Mouse (Mus musculus) heart, postnatal 25 days (tissue): Measurements from ENCODE around the gene Clta. TPM values are rescaled to one million over a fixed set of nuclear protein-coding genes. Genes with fewer than 3 reads are reported as not detected.
"Not testable (repeated sequence)": the region's sequence is repeated elsewhere in the genome, so short reads cannot be mapped to it uniquely, and the experiment has no call there.

Experiments
- DNase-seq: peaks from one replicate; pipeline ENCODE4 v3.0.0; 2022; ENCODE audit warnings: low spot score
- intact Hi-C: fragments of 180-260 bp; cut with DNase I; formaldehyde crosslinking; loops from one replicate; pipeline ENCODE4 v1.15.1; 2025
- total RNA-seq, 2 experiments: library from RNA; stranded (reverse); gene quantifications; 2 replicates each; pipeline ENCODE4 v1.2.3; 2021

Clta gene
- total RNA-seq, 2 experiments from 2014 or later = 77.8 to 84.2 TPM

DNA sequence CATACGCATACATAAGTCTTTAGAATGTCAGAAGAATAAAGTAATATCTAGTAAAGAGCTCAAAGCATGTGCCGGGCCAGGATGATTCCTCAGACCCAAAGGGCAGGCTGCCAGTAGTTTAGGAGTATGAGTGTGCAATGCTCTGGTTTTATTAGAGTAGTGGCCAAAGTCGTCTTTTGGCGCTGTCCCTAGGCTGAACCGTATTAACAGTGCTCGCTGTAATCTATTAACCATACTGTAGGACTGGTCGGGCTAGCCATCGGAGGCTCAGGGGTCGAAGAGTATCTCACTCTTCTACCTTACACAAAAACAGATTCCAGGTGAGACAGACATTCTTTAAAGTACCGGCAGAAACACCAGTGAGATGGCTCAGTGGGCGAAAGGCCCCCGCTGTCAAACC lies 12.5 kb downstream of the Clta start:
- no peak for DNase-seq
- intact Hi-C loops = no loop called here

DNA sequence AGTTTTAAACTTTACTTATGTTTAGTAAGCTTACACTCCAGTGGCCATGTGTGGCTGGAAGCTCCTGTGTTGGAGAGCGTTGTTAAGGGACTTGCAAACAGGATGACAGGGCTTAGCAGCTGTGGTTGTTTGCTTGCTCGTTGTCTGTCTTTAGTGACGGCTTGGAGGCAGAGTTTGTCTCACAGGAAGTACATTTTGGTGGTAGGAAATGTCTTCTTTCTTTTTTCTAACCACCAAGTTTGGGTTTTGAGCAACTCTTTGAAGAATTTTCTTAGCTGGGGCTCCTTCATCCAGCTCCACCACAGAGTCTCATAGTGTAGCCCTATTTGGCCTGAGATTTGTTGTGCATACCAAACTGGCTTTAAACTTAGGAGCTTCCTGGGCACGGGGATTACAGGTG lies 18.1 kb downstream of the Clta start:
- intact Hi-C loops = no loop called here
- no peak for DNase-seq

DNA sequence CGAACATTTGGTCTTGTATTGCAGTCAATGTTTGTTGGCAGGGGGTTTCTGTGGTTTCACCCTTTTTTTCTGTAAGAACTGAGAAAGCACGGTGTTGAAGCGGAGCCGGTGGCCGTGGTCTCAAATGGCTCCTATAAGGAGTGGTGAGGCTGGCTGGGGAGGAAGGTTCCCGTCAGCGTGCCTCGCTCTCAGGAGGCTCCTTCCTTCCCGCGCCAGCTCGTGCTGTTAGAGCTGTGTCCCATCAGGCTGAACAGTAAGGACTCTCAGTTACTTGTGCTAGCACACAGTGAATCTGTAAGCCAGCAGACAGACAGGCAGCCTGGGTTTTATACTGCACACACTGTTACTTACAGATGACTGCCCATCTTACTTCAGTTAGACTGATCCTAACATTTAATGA lies 18.5 kb downstream of the Clta start:
- intact Hi-C loops = no loop called here
- DNase-seq = no peak

DNA sequence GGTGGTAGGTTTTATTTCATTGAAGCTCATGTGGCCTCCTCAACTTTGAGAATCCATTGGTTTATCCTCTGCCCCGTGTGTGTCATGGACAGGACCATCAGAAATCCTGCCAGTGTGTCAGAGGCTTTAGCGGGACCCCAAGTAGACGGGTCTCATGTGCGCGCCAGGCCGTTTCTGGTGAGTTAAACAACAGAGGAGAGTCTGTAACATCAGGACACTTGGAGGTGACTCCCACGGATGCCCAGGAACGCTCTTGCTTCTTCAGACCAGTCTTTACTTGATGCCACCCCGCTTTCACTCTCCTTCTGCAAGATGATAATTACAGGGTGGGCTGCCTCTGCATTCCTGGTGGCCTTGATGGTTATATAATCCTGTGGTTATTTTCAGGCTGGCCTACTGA lies 19.4 kb downstream of the Clta start:
- intact Hi-C loops = no loop called here
- DNase-seq = no peak

DNA sequence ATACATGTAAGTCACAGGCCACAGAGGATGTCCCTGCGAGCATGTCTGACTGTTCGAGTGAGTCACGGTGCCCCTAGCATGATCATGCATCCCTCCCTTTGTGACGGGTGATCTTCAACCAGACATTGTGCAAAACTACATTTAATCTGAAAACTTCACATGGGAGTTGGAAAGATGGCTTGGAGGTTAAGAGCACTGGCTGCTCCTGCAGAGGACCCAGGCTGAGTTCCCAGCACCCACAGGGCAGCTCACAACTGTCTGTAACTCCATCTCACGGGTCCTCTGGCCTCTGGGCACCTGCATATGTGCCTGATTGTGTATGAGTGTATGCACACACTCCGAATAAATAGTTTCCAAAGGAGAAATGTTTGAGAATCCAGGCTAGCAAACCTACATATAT lies 20.0 kb downstream of the Clta start:
- DNase-seq = no peak
- intact Hi-C loops = no loop called here

DNA sequence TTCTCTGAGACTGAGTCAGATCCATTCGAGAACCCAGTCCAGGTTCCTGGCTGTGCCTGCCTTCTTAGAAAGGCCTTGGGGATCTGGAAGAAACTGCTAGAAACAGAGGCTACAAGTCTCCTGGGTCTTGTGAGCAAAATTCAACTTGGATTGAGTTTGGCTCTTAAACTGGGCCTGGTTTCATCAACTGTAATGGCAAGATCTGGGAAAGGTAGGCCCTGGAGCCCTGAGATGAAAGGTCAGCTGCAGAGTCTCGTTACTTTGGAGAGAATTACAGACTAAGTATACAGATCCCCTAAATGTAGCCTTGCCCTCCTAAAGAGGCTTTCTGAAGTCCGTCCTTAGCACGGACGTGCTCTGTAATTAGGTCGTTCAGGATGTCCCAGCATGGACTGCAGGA lies 21.3 kb downstream of the Clta start:
- intact Hi-C loops = no loop called here
- no peak for DNase-seq

DNA sequence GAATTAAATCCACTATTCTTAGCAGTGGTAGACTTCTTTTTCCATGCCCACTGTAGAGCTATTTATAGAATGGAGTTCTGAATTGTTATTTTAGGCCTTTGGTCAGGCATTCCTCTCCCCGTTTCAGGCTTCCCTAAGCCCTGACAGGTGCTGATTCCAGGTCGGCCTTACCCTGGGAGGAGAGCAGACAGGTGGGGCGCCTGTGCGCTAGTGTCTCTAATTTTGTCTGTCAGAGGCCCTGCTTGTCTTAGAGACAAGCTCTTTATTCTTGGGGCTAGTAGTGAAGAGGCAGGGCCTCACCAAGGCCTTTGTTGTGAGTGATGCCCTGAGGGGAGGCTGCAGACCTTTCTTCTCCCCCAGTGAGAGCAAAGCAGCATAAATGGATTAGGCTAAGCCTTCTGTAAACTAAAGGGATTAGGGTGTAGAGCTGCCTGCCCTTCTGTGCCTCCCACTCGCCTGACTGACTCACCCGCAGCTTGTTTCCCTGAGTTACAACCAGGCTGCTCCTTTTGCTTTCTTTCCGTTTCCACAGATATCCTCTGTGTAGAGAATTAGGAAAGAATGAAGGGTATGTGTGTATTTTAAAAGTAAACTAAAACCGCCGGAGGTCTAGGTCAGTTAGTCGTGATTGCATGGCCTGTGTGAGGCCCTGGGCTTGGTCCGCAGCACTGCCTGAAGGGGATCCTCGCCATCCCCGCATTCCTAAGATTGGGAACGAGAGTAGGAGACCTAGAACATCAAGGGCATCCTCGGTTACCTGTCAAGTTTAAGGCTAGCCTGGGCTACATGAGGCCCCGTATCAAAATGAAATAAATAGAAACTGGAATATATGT lies 24.3 kb downstream of the Clta start:
- DNase-seq = no peak
- intact Hi-C loops = no loop called here

DNA sequence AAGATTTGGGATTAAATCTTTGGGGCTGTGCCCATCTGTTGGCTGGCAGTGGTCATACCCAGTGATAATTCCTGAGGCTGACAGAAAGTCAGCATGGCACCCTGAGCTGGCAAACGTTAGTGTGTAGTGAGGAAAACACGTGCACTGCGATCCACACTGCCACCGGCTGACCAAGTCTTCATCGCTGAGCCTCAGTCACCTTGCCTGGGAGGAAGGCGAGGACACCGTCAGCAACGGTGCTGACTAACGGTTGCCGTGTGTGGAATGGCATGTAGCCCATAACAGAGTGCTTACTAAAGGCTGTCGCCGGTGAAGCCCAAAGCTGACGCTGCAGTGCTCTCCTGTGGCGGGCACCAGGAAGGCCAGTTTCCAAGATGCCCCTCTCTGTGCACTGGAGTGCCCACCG lies 25.4 kb downstream of the Clta start:
- no peak for DNase-seq
- intact Hi-C loops = no loop called here

DNA sequence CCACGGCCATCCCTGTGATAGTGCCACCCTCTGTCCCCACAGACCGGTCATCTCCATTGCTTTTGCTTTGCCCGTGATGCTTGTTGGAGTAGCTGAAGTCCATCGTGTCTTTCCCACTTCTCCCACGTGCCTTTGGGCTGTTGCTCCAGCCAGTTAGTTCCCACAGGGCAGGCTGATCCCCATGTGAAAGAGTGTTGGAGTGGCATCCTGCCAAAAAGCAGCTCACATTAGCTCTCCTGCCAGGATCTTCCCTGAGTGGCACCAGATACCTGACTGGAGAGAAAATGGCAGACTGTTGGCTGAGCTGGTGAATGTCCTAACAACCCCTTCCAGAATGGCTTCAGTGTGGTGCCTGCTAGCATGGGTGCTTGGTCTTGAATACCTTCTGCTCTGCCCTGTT lies 27.3 kb downstream of the Clta start:
- intact Hi-C loops = no loop called here
- no peak for DNase-seq

DNA sequence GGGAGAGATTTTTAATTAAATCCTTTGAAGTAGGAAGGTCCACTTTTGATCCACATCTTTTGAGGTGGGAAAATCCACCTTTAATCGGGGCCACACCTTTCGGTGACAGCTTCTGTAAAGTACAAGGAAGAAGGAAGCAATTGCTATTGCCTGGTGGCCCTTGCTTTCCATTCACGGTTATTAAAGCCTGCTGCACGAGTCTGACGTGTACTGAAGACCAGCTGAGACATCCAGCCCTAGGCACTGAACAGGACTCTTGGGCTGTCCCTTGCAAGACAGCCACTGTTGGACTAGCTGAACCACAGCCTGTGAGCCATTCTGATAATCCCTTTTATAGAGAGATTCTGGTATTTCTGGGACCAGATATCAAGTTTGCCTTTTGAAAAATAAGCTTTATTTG lies 32.2 kb downstream of the Clta start:
- no peak for DNase-seq
- intact Hi-C loops = no loop called here

DNA sequence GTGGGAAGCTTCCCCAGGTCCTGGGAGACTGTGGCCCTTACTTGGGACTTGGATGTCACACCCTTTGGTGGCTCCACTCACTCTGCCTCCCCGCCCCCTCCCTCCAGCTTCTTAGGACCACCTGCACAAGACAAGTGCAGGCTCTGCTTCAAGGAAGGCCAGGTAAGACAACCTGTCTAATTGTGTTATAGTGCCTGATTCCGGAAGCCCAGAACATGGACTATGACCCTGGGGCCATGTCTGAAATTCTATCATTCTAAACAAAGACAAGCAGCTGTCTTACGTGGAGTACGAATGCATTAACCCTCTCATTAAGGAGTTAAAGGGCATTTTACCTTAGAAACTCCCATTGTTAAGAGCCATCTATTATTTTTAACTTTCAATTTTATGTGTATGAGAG lies 36.5 kb downstream of the Clta start:
- DNase-seq = no peak
- intact Hi-C loops = no loop called here

DNA sequence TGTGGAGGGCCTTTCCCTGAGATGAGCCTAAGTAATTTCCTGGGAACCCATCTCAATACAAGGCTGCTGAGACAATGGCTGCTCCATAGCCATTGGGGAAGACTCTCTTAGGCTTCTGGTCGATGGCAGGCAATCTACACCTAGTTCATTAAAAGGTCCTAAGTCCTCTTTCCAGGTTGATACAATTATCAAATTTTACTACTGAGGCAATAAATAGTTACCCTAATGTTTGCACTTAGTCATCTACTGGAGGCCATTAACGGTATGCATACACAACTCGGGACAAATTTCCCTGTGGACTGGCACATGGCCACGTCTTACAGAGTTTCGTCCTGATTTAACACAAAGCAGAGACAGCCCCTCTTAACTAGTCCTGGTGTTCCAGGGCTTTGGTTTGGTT lies 38.2 kb downstream of the Clta start:
- DNase-seq = no peak
- intact Hi-C loops = no loop called here

DNA sequence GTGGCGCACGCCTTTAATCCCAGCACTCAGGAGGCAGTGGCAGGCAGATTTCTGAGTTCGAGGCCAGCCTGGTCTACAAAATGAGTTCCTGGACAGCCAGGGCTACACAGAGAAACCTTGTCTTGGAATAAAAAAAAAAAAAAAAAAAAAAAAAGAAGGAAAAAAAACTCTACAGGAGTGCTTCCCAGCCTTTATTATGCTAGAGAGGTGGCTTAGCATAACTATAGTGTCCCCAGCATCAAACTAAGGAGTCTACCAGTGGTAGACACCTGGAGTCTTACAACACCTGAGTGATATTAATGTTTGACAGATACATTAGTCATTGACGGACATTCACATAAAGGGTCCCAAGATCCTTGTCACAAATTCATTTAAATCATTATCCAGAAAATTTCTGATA lies 38.9 kb downstream of the Clta start:
- DNase-seq, intact Hi-C loops: not testable (repeated sequence)

DNA sequence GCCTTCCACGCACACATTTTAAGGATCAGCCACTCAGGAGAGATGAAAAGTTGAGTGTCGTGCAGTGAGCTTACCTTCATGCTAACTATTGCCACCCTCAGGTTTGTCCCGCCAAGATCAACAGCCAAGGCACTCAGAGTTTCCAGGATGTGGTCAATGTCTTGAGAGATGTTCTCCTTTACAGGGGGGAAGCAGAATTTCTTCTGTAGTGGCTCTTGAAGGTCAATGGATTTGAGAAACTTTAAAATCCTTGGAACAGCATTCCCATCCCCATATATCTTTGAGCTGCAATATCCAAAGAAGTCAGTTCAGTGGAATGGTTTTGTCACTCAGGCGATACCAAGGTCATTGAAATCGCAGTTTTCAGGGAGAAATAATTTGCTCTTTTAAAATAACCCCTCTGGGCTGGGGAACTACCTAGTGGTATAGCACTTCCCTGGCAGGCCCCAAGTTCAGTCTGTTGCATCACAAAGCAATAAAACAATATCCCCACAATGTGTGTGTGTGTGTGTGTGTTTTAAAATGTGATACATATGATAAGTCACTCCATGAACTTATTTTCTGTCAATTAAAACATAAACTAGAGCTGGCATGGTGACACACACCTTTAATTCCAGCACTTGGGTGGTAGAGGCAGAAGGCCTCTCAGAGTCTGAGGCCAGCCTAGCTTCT lies 40.6 kb downstream of the Clta start:
- intact Hi-C loops = no loop called here
- DNase-seq = no peak

DNA sequence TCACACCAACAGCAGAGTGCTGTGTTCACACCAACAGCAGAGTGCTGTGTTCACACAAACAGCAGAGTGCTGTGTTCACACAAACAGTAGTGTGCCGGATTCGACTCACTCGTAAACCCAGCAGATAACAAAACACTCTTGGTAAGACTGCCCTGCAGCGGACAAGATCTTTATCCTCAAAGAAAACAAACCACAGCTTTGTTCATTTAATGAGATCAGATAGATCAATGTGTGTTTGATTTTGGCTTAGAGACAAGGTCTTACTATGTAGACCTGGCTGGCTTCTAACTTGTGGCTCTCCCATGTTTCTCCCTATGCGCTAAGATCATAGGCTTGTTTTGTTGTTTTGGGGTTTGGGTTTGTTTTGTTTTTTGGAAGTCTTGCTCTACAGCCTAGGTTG lies 41.8 kb downstream of the Clta start:
- intact Hi-C loops = no loop called here
- no peak for DNase-seq

DNA sequence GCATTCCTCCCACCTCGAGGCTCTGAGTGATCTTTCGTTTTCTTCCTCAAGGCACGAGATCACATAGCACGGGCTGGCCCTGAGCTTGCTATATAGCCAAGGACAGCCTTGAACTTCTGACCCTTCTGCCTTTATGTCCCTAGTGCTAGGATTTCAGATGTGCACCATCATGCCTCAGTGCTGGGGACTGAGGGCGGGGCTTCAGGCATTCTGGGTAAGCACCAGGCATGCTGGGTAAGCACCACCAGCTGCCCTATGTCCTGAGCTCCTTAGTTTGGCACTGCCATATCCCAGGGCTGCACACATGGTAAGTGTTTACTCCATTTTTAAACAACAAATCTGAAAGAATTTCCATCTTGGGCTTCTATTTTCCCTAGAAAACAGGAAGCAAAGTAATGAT lies 45.6 kb downstream of the Clta start:
- intact Hi-C loops = no loop called here
- DNase-seq = no peak

DNA sequence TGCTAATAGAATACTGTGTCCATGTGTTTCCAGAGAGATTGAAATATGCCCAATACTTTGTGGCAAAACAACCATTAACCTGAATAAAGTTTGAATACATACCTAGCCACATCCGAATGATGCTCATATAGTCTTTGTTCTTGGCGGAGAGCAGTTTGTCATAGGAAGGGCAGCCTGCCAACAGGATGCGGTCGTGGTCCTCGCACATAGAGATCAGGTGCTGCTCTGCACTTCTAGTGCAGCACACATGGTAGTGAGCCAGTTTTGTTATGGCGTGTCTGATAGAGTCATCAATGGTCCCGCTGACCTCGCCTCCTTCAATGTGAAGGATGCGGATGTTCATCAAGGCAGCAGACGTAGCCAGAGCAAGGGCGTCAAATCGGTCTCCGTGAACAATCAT lies 55.4 kb downstream of the Clta start:
- no peak for DNase-seq
- intact Hi-C loops = no loop called here

DNA sequence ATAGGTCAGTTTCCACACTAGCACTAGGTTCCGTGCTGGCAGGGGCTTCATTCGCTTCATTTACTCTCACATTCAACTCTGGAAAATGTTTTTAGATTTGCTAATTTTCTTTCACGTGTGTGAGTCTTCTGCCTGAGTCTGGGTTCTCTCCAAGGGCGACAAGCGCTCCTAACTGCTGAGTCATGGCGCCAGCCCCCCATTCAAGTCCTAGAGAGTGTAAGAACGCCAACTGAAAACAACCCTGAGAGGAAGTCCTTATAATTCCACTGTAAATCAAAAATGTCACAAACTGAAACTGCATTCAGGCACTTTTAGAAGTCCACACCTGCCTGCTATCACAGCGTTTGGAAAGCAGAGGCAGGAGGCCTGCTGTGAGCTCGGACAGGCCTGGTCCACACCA lies 57.8 kb downstream of the Clta start:
- no peak for DNase-seq
- intact Hi-C loops = no loop called here

DNA sequence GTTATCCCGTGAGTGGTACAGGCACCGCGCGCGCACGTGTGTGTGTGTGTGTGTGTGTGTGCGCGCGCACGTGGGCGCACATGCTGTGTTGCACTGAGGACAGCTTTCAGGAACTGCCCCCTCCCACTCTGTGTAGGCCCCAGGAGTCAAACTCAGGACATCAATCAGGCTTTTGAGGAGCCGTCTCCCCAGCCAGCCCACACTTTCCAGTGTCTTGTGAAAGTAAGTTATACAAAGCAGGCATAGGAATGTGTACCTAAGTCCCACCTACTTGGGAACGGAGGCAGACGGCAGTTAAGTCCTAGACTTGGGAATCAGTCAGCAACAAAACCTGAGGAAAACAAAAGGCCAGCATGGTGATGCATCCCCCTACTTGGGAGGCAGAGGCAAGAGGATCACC lies 58.6 kb downstream of the Clta start:
- DNase-seq = no peak
- intact Hi-C loops = no loop called here

DNA sequence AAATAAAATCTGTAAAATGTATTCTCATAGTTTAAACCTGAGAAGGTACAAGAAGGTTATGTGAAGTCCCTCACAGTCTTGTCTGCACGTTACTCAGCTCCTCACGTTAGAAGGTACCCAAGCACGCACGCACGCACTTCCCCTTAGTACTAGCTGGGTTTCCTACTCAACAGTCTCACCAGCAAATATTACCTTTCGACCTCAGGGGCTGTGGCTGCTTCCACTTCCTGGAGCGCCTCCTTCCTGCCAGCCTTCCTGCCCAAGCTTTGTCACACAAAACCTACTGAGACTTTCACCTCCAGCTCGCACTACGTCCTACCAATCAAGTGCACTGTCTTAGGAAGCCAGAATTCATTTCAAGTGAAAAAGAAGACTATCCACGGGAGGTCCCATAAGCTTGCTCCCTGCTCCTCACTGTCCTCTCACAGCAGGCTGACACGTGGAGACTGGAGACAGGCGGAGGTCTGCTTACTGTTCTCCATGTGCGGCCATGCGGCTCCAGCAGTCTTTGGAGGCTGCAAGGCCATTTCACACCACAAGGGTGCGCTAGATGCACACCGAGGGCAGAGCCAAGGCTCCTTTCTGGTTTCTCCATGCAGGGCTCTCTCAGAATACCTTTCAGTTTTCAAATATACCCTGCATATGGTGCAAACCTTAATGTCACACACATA lies 61.2 kb downstream of the Clta start:
- DNase-seq = peak; percentile 68
- intact Hi-C loops = loop anchor here (5.0 kb wide), 1 partner anchor 227 kb away; no protein-coding TSS in a partner anchor

DNA sequence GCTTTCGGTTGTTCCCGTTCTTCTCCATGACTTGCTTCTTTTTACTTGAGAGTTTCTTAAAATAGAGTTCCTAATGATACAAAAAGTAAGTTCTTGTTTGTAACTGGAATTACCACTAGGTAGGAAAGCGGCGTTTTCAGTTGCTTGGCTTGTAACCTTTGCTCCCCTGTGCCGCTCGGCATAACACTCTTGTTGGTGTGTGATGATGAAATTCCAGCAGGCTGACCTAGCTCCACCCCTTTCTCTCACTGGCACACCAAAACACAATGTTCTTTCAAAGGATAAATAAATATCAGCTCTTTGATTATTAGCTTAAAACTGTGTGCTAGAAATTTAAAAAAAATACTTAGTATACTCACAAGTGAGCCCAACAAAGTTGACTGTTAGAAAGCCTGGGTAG lies 62.6 kb downstream of the Clta start:
- intact Hi-C loops = loop anchor here (5.0 kb wide), 1 partner anchor 225 kb away; no protein-coding TSS in a partner anchor

More for the DNA sequence above, 62.6 kb downstream of the Clta start:
- no peak for DNase-seq
